Mouse (Mus musculus): ENCODE results near the gene Gabrg2. TPM values are rescaled to one million over a fixed set of nuclear protein-coding genes. Genes with fewer than 3 reads are reported as not detected.

The Gabrg2 gene
- total and polyA plus RNA-seq, 3 experiments: not detected

GRCm38 (mm10) chr11:41962706-41963105, 38.0 kb downstream of the Gabrg2 start:
- H3K27ac ChIP-seq (ENCODE audit: control insufficient read depth, low read depth, low read length): no peak overlapping the region
- H3K27me3 ChIP-seq (ENCODE audit: control insufficient read depth in 1 of 2, insufficient read depth in 2 of 2, low read length in 2 of 2): no peaks in the 10 kb centered on the region
- H3K36me3 ChIP-seq (ENCODE audit: control insufficient read depth in 1 of 2, insufficient read depth in 2 of 2, low read length in 2 of 2): no peaks in the 10 kb centered on the region
- no peaks in the 10 kb centered on the region for H3K4me1 ChIP-seq (ENCODE audit: control insufficient read depth in 1 of 2, insufficient read depth in 2 of 2, low read length in 2 of 2)
- H3K9ac ChIP-seq (ENCODE audit: control insufficient read depth, low read depth, low read length, poor library complexity, severe bottlenecking): no peak overlapping the region
- H3K79me2 ChIP-seq (ENCODE audit: control insufficient read depth, insufficient read depth, low read length, poor library complexity): no peaks in the 10 kb centered on the region
- TF ChIP-seq TBP (IDR thresholded peaks at IDR 0.05; ENCODE audit: low read depth, low read length) (no peak), USF2 (IDR thresholded peaks at IDR 0.05; ENCODE audit: borderline replicate concordance in 1 of 2, insufficient read depth in 1 of 2, low read depth in 1 of 2, low read length in 2 of 2) (no peak), USF1 (IDR thresholded peaks at IDR 0.05; ENCODE audit: low read depth, low read length) (no peak), ZKSCAN1 (IDR thresholded peaks at IDR 0.05; ENCODE audit: low read depth, low read length) (no peak), ZMIZ1 (IDR thresholded peaks at IDR 0.05; ENCODE audit: low read depth, low read length) (no peak), RCOR1 (IDR thresholded peaks at IDR 0.05; ENCODE audit: low read depth, low read length) (no peak), TAL1 (IDR thresholded peaks at IDR 0.05; ENCODE audit: low read length) (no peak), EP300 (IDR thresholded peaks at IDR 0.05; ENCODE audit: low read depth in 1 of 2, low read length in 2 of 2) (no peak), KAT2A (conservative IDR thresholded peaks at IDR 0.05; ENCODE audit: low read depth, low read length) (no peak), RAD21 (IDR thresholded peaks at IDR 0.05; ENCODE audit: low read depth, low read length) (no peak), ZC3H11A (IDR thresholded peaks at IDR 0.05; ENCODE audit: low read depth, low read length) (no peak), NELFE (IDR thresholded peaks at IDR 0.05; ENCODE audit: low read depth, low read length) (no peak), NRF1 (IDR thresholded peaks at IDR 0.05; ENCODE audit: insufficient read depth, low read depth, low read length, poor library complexity, severe bottlenecking) (no peak), CHD2 (IDR thresholded peaks at IDR 0.05; ENCODE audit: low read length) (no peak), JUND (IDR thresholded peaks at IDR 0.05; ENCODE audit: low read depth, low read length) (no peak), POLR2A (IDR thresholded peaks at IDR 0.05; ENCODE audit: control insufficient read depth in 1 of 2, insufficient read depth in 1 of 2, low read depth in 1 of 2, low read length in 2 of 2, poor library complexity in 1 of 2) (no peak), POLR2AphosphoS2 (IDR thresholded peaks at IDR 0.05; ENCODE audit: low read length) (no peak), SIN3A (IDR thresholded peaks at IDR 0.05; ENCODE audit: low read length) (no peak), GATA1 (IDR thresholded peaks at IDR 0.05; ENCODE audit: low read depth, low read length) (no peak), HCFC1 (IDR thresholded peaks at IDR 0.05; ENCODE audit: low read depth, low read length) (no peak)
- DNase-seq (ENCODE audit: low read depth, low spot score): no peak
- H3K9me3 ChIP-seq (replicated peaks; ENCODE audit: insufficient read depth, low read length): no peaks in the 10 kb centered on the region
- H3K4me3 ChIP-seq (ENCODE audit: control insufficient read depth in 1 of 2, insufficient read depth in 1 of 2, low read depth in 2 of 2, low read length in 2 of 2): no peak overlapping the region

- TF ChIP-seq MAX (IDR thresholded peaks at IDR 0.05; ENCODE audit: low read length) (no peak), RCOR1 (IDR thresholded peaks at IDR 0.05; ENCODE audit: low read depth, low read length) (no peak), ZMIZ1 (IDR thresholded peaks at IDR 0.05; ENCODE audit: low read depth, low read length) (no peak), E2F4 (IDR thresholded peaks at IDR 0.05; ENCODE audit: borderline replicate concordance, low read depth, low read length) (no peak), TBP (IDR thresholded peaks at IDR 0.05; ENCODE audit: low read depth, low read length) (no peak), UBTF (IDR thresholded peaks at IDR 0.05; ENCODE audit: borderline replicate concordance, insufficient read depth, low read depth, low read length) (no peak), JUND (IDR thresholded peaks at IDR 0.05; ENCODE audit: low read depth, low read length) (no peak), ZKSCAN1 (IDR thresholded peaks at IDR 0.05; ENCODE audit: low read depth, low read length) (no peak), ZC3H11A (IDR thresholded peaks at IDR 0.05; ENCODE audit: low read depth, low read length) (no peak), KAT2A (conservative IDR thresholded peaks at IDR 0.05; ENCODE audit: low read depth, low read length) (no peak), SIN3A (IDR thresholded peaks at IDR 0.05; ENCODE audit: low read length) (no peak), POLR2A (IDR thresholded peaks at IDR 0.05; ENCODE audit: control insufficient read depth in 1 of 2, insufficient read depth in 1 of 2, low read depth in 1 of 2, low read length in 2 of 2, poor library complexity in 1 of 2) (no peak), NRF1 (IDR thresholded peaks at IDR 0.05; ENCODE audit: insufficient read depth, low read depth, low read length, poor library complexity, severe bottlenecking) (no peak), POLR2AphosphoS2 (IDR thresholded peaks at IDR 0.05; ENCODE audit: low read length) (no peak), MXI1 (IDR thresholded peaks at IDR 0.05; ENCODE audit: low read depth, low read length) (no peak), RAD21 (IDR thresholded peaks at IDR 0.05; ENCODE audit: low read depth, low read length) (no peak), CTCF (IDR thresholded peaks at IDR 0.05 in 2 of 3, conservative IDR thresholded peaks at IDR 0.05 in 1 of 3; ENCODE audit: control insufficient read depth in 1 of 3, insufficient read depth in 1 of 3, low read depth in 2 of 3, low read length in 3 of 3, poor library complexity in 1 of 3, severe bottlenecking in 1 of 3) (no peak), SMC3 (IDR thresholded peaks at IDR 0.05; ENCODE audit: low read depth, low read length) (no peak), EP300 (IDR thresholded peaks at IDR 0.05; ENCODE audit: low read depth in 1 of 2, low read length in 2 of 2) (no peak), CHD2 (IDR thresholded peaks at IDR 0.05; ENCODE audit: low read length) (no peak)
- Histone ChIP-seq H3K9me3 (replicated peaks; ENCODE audit: insufficient read depth, low read length) (no peaks in the 10 kb centered on the region), H3K79me2 (ENCODE audit: control insufficient read depth, insufficient read depth, low read length, poor library complexity) (no peaks in the 10 kb centered on the region)
Measured at GRCm38 (mm10) chr11:41953550-41953949, 47.1 kb downstream of the Gabrg2 start.

More at GRCm38 (mm10) chr11:41953550-41953949, 47.1 kb downstream of the Gabrg2 start:
- Histone ChIP-seq H3K27ac (ENCODE audit: control insufficient read depth, low read depth, low read length) (no peak overlapping the region), H3K9ac (ENCODE audit: control insufficient read depth, low read depth, low read length, poor library complexity, severe bottlenecking) (no peak overlapping the region), H3K36me3 (ENCODE audit: control insufficient read depth in 1 of 2, insufficient read depth in 2 of 2, low read length in 2 of 2) (no peaks in the 10 kb centered on the region), H3K4me1 (ENCODE audit: control insufficient read depth in 1 of 2, insufficient read depth in 2 of 2, low read length in 2 of 2) (no peaks in the 10 kb centered on the region), H3K4me3 (ENCODE audit: control insufficient read depth in 1 of 2, insufficient read depth in 1 of 2, low read depth in 2 of 2, low read length in 2 of 2) (no peak overlapping the region), H3K27me3 (ENCODE audit: control insufficient read depth in 1 of 2, insufficient read depth in 2 of 2, low read length in 2 of 2) (no peaks in the 10 kb centered on the region)
- DNase-seq (ENCODE audit: low read depth, low spot score): no peak

Measured in MEL (cell line).